Mouse (Mus musculus) olfactory bulb, adult 2 months (tissue): ENCODE data around the gene Fam213b.

Source experiments
- CTCF ChIP-seq: fragments of 200-500 bp; IDR thresholded peaks from 2 replicates; pipeline ENCODE4 v1.5.1; 2012; ENCODE audit warnings: low read depth, mild to moderate bottlenecking, low read length, moderate library complexity; ENCODE audit not compliant: insufficient read depth
- POLR2A ChIP-seq: fragments of 200-500 bp; IDR thresholded peaks from 2 replicates; pipeline ENCODE4 v1.6.1; 2012; ENCODE audit warnings: mild to moderate bottlenecking, low read depth, low read length, moderate library complexity; ENCODE audit not compliant: insufficient read depth

DNA sequence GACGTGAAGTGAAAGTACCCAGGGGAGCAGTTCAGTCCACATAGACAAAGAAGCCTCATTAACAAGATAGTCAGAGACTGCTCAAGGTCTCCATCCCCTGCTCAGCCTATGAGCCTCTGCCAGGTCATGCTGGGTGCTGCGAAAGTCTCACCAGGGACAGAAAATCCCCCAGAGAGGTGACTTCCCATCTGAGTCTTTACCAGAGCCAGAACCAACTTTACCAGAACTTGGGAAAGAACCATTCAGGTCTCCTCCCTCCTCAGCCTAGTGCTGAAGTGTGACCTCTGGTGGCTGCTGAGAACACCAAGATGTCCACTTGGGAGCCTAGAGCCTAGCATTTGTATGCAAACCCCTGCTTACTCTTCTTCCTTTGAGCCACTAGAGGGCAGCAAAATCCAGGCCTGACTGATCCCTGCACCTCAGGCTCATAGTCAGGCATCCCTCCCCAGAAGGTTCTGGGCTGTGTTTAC is 45.2 kb upstream of the Fam213b start:
- no peak for TF ChIP-seq CTCF
- no peak for TF ChIP-seq POLR2A
